Mouse (Mus musculus) megakaryocyte, embryonic 14.5 days (primary cell): Measurements from ENCODE around the gene Gm8909.
"Not testable (repeated sequence)": the region's sequence is repeated elsewhere in the genome, so short reads cannot be mapped to it uniquely, and the experiment has no call there.

Experiments used
- FLI1 ChIP-seq: IDR thresholded peaks from 2 replicates; pipeline ENCODE4 v1.6.1; 2012; ENCODE audit warnings: low read length, inconsistent platforms, mixed read lengths
- GATA1 ChIP-seq: IDR thresholded peaks from 3 replicates; pipeline ENCODE4 v1.6.1; 2012; ENCODE audit warnings: mixed read lengths, low read length, inconsistent platforms, borderline replicate concordance

GRCm38 (mm10) chr17:36157782-36158181 is 10.6 kb downstream of the Gm8909 start:
- TF ChIP-seq GATA1, FLI1: not testable (repeated sequence)
